Mouse (Mus musculus) kidney, adult 11 months (tissue): ENCODE results near the gene Cldn20.

Experiments
- DNase-seq: peaks from one replicate; pipeline ENCODE4 v3.0.0; 2022

Gene Cldn20

GRCm38 (mm10) chr17:3530549-3530948 is 1.8 kb upstream of the Cldn20 start:
- no peak for DNase-seq

GRCm38 (mm10) chr17:3531641-3532040 is 713 bp upstream of the Cldn20 start:
- DNase-seq, result no peak

- DNase-seq, result no peak
These were observed 1.1 kb downstream of the Cldn20 start for GRCm38 (mm10) chr17:3533425-3533824.

- no peak for DNase-seq
These were observed 8.0 kb downstream of the Cldn20 start for GRCm38 (mm10) chr17:3540304-3540703.

GRCm38 (mm10) chr17:3541033-3541432 is 8.7 kb downstream of the Cldn20 start:
- no peak for DNase-seq

GRCm38 (mm10) chr17:3547725-3548124 is 15.4 kb downstream of the Cldn20 start:
- DNase-seq, result no peak

GRCm38 (mm10) chr17:3556251-3556650 is 23.9 kb downstream of the Cldn20 start:
- DNase-seq, result no peak

- DNase-seq, result peak; percentile 99
These were observed 25.3 kb downstream of the Cldn20 start, which contains the start of gene Tfb1m for GRCm38 (mm10) chr17:3557331-3558311. Gene Tfb1m, minus strand, starts transcription at chr17:3557781.

GRCm38 (mm10) chr17:3558356-3558870 is 26.1 kb downstream of the Cldn20 start:
- DNase-seq, result peak; percentile 17

- no peak for DNase-seq
These were observed 28.2 kb downstream of the Cldn20 start for GRCm38 (mm10) chr17:3560534-3560933.

- DNase-seq, result no peak
These were observed 30.1 kb downstream of the Cldn20 start for GRCm38 (mm10) chr17:3562405-3562804.

- DNase-seq, result peak; percentile 36
These were observed 38.5 kb downstream of the Cldn20 start for GRCm38 (mm10) chr17:3570876-3571275.
